Mouse (Mus musculus): ENCODE data around the gene Gm20931.
"Not testable (repeated sequence)": the region's sequence is repeated elsewhere in the genome, so short reads cannot be mapped to it uniquely, and the experiment has no call there.

Gene Gm20931

GRCm38 (mm10) chrY:55213420-55213819, at the start of gene Gm20931:
Gm20931 (plus strand) TSS chrY:55213720.
- DNase-seq, result not testable (repeated sequence)

Measured in thymus, postnatal 36 days (tissue).